Mouse (Mus musculus): ENCODE results near the gene T2. TPM values are rescaled to one million over a fixed set of nuclear protein-coding genes. Genes with fewer than 3 reads are reported as not detected.
A peak's percentile ranks its signal among the peaks of the same experiment; 100 is the strongest.

T2 gene
- polyA plus RNA-seq, 1 experiment from 2014 or later: 0.41 TPM

DNA sequence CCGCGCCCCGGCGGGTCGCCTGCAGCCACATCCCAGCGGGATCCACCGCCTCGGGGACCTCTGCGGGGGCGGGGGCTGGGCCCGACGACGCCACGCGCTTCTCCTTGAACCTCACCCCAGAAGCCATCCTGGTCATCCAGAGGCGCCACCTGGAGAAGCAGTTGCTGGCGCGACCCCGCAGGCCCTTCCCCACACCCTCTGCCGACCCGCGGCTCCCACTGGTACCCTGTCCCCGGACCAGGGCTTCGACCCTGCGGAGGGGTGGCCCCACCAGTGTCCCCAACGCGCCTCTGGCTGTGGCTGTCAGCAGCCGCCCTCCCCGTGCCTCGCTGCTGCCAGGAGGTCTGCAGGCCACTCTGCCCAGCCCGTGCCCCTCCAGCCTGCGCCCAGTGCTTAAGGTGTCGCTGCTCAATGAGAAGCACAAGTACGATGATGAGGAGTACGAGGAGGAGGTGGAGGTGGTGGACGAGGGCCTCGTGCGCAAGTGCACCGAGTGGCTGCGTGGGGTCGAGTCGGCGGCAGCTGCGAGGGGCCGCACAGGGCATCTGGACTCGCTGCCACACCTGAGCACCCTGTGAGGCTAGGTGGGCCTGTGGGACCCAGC is 14.3 kb upstream of the T2 start:
- H3K9ac ChIP-seq: peak overlapping the region; percentile 87
- peaks cover 30% of the 10 kb centered on the region for H3K27me3 ChIP-seq
- H3K4me1 ChIP-seq: peaks cover 34% of the 10 kb centered on the region
- peak overlapping the region; percentile 63 for H3K4me3 ChIP-seq
- peak overlapping the region; percentile 97 for H3K4me2 ChIP-seq
- peak; percentile 34; the same call in 1 of the 2 replicates for ATAC-seq
- WGBS: 9% methylated on average over 45 of the region's 46 CpGs
- no peaks in the 10 kb centered on the region for H3K9me3 ChIP-seq (replicated peaks)
- H3K27ac ChIP-seq: no peak overlapping the region
- H3K36me3 ChIP-seq (ENCODE audit: poor library complexity, severe bottlenecking): no peaks in the 10 kb centered on the region

DNA sequence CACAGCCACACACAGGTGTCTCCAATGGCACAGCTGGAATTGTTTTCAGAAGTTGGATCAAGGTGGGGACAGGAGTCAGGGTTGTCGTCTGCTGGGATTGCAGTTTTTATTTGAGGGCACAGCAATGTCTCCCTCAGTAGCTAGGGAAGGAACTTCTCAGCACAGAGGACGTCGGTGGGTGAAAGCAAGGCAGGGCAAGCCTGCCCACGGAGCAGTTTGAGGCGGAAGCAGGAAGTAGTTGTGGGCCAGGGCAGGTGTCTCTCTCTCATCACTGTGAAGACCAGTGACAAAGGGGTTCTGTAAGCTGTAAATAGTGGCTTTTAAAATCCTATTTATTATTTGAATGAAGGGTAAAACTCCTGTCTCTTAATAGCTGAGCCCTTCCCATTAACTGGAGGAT is 13.1 kb upstream of the T2 start:
- H3K4me2 ChIP-seq: peak overlapping the region; percentile 97
- no peaks in the 10 kb centered on the region for H3K9me3 ChIP-seq (replicated peaks)
- no peak overlapping the region for H3K27ac ChIP-seq
- peaks cover 30% of the 10 kb centered on the region for H3K27me3 ChIP-seq
- no peak overlapping the region for H3K4me3 ChIP-seq
- H3K4me1 ChIP-seq: peaks cover 34% of the 10 kb centered on the region
- ATAC-seq: no peak
- peak overlapping the region; percentile 1; the same call in 1 of the 2 replicates for H3K9ac ChIP-seq
- WGBS: 38% methylated on average over 5 of the region's 5 CpGs
- no peaks in the 10 kb centered on the region for H3K36me3 ChIP-seq (ENCODE audit: poor library complexity, severe bottlenecking)

GRCm38 (mm10) chr17:8343416-8343815 is 12.4 kb upstream of the T2 start:
- Histone ChIP-seq H3K9ac (no peak overlapping the region), H3K9me3 (replicated peaks) (no peaks in the 10 kb centered on the region), H3K36me3 (ENCODE audit: poor library complexity, severe bottlenecking) (no peaks in the 10 kb centered on the region), H3K4me2 (peak overlapping the region; percentile 6; the same call in 1 of the 2 replicates), H3K4me3 (no peak overlapping the region), H3K27me3 (peaks cover 30% of the 10 kb centered on the region), H3K4me1 (peaks cover 34% of the 10 kb centered on the region), H3K27ac (no peak overlapping the region)
- ATAC-seq: no peak
- 82% methylated on average over 6 of the region's 6 CpGs for WGBS

GRCm38 (mm10) chr17:8347765-8348285 is 8.0 kb upstream of the T2 start:
- Histone ChIP-seq H3K27me3 (no peaks in the 10 kb centered on the region), H3K36me3 (ENCODE audit: poor library complexity, severe bottlenecking) (no peaks in the 10 kb centered on the region), H3K9me3 (replicated peaks) (no peaks in the 10 kb centered on the region), H3K4me2 (no peak overlapping the region), H3K4me3 (no peak overlapping the region), H3K27ac (no peak overlapping the region), H3K4me1 (peaks cover 11% of the 10 kb centered on the region; the same call in 1 of the 2 replicates), H3K9ac (no peak overlapping the region)
- no peak for ATAC-seq
- 76% methylated on average over 5 of the region's 5 CpGs for WGBS

DNA sequence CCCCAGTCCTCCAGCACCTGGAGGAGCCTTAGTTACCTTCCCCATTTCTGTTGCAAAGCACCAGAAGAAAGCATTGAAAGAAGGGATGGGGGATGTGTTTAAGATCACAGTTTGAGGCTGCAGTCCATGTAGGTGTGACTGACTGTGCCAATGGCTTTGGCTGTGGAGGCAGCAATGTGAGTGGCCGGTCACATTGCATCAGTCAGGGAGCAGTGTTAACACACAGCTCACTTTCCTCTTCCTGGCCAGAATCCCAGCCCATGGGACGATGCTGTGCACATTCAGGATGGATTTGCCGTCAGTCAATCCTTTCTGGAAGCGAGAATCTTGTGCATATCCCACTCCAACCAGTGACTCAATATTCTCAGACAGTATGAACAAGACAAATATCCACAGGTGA is 6.9 kb upstream of the T2 start:
- H3K36me3 ChIP-seq (ENCODE audit: poor library complexity, severe bottlenecking): no peaks in the 10 kb centered on the region
- H3K4me3 ChIP-seq: no peak overlapping the region
- 96% methylated on average over 4 of the region's 4 CpGs for WGBS
- H3K27ac ChIP-seq: no peak overlapping the region
- no peak overlapping the region for H3K9ac ChIP-seq
- H3K4me2 ChIP-seq: no peak overlapping the region
- H3K4me1 ChIP-seq: peaks cover 6% of the 10 kb centered on the region; the same call in 1 of the 2 replicates
- H3K27me3 ChIP-seq: no peaks in the 10 kb centered on the region
- H3K9me3 ChIP-seq (replicated peaks): no peaks in the 10 kb centered on the region
- ATAC-seq: no peak

DNA sequence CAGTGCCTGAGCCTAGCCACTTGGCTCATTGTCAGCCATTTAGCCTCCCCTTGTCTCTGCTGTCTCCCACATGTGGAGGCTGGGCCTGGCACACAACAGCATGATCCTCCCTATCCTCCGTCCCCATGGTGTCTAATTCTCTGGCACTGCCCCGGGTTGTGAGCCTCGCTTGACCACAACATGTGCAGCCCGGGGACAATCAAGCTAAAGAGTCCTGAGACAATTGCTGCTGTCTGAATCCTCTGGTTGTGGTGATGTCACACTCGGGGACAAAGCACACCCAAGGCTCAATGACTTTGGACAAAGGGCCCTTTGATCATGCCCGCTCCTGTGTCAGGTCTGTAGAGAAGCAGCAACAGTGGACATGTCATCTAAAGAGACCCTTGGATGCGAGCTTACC is 4.7 kb upstream of the T2 start:
- ATAC-seq: no peak
- H3K4me3 ChIP-seq: no peak overlapping the region
- no peak overlapping the region for H3K9ac ChIP-seq
- H3K9me3 ChIP-seq (replicated peaks): no peaks in the 10 kb centered on the region
- 22% methylated on average over 7 of the region's 7 CpGs for WGBS
- H3K4me2 ChIP-seq: no peak overlapping the region
- H3K27me3 ChIP-seq: no peaks in the 10 kb centered on the region
- H3K27ac ChIP-seq: no peak overlapping the region
- no peaks in the 10 kb centered on the region for H3K36me3 ChIP-seq (ENCODE audit: poor library complexity, severe bottlenecking)
- peaks cover 6% of the 10 kb centered on the region; the same call in 1 of the 2 replicates for H3K4me1 ChIP-seq

DNA sequence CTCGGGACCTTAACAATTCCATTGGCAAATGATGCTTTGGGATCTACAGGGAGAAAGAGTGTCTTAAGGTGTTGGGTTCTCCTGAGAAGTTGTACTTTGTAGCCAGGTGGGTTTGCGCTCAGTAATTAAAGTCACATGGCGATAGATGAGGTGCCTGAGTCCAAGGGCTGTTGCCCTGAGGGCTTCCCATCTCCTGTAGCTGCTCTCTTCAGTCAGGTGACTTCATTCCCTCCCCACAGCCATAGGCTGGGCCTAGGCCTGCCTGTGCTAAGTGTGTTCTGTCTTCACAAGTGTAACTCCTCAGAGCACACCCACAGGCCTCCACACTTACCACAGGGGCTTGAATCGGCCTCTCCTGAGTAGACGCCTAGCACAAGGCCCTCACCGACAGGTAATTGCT is 1.7 kb downstream of the T2 start:
- no peaks in the 10 kb centered on the region for H3K9me3 ChIP-seq (replicated peaks)
- H3K4me1 ChIP-seq: peaks cover 8% of the 10 kb centered on the region; the same call in 1 of the 2 replicates
- ATAC-seq: no peak
- no peak overlapping the region for H3K27ac ChIP-seq
- no peak overlapping the region for H3K4me3 ChIP-seq
- no peak overlapping the region for H3K9ac ChIP-seq
- no peak overlapping the region for H3K4me2 ChIP-seq
- no peaks in the 10 kb centered on the region for H3K27me3 ChIP-seq
- WGBS: 86% methylated on average over 6 of the region's 6 CpGs
- no peaks in the 10 kb centered on the region for H3K36me3 ChIP-seq (ENCODE audit: poor library complexity, severe bottlenecking)

DNA sequence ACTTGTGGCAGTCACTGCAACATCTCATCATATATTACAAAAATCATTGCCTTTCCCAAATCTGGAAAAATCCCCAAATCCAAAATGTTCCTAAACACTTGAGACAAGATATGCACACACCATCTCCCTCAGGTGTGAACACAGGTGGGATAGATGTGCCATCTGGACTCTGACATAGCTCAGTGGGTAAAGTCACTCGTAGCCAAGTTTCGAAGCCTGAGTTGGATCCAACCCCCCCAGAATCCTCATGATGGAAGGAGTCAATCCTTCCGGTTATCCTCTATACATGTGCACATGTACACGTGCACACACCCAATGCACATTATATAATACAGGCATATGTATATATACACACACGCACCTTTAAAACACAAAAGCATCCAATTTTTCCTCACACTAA is 5.1 kb downstream of the T2 start:
- H3K27ac ChIP-seq: no peak overlapping the region
- no peaks in the 10 kb centered on the region for H3K9me3 ChIP-seq (replicated peaks)
- peaks cover 8% of the 10 kb centered on the region; the same call in 1 of the 2 replicates for H3K4me1 ChIP-seq
- H3K4me3 ChIP-seq: no peak overlapping the region
- 86% methylated on average over 5 of the region's 5 CpGs for WGBS
- ATAC-seq: 0 out of 2 replicates have a peak, but pooled peaks have one; percentile 6
- no peak overlapping the region for H3K9ac ChIP-seq
- H3K27me3 ChIP-seq: no peaks in the 10 kb centered on the region
- H3K36me3 ChIP-seq (ENCODE audit: poor library complexity, severe bottlenecking): no peaks in the 10 kb centered on the region
- H3K4me2 ChIP-seq: no peak overlapping the region

GRCm38 (mm10) chr17:8361281-8362103 is 5.7 kb downstream of the T2 start:
- Histone ChIP-seq H3K4me2 (no peak overlapping the region), H3K4me3 (no peak overlapping the region), H3K27ac (no peak overlapping the region), H3K27me3 (no peaks in the 10 kb centered on the region), H3K9ac (no peak overlapping the region), H3K9me3 (replicated peaks) (no peaks in the 10 kb centered on the region), H3K36me3 (ENCODE audit: poor library complexity, severe bottlenecking) (no peaks in the 10 kb centered on the region), H3K4me1 (peaks cover 14% of the 10 kb centered on the region)
- peak; percentile 51 for ATAC-seq
- WGBS: 64% methylated on average over 10 of the region's 10 CpGs

GRCm38 (mm10) chr17:8367514-8368480 is 12.0 kb downstream of the T2 start:
- H3K36me3 ChIP-seq (ENCODE audit: poor library complexity, severe bottlenecking): no peaks in the 10 kb centered on the region
- peak overlapping the region; percentile 61 for H3K9ac ChIP-seq
- ATAC-seq: peak; percentile 61
- H3K4me1 ChIP-seq: peaks cover 65% of the 10 kb centered on the region
- H3K4me2 ChIP-seq: peak overlapping the region; percentile 54
- peak overlapping the region; percentile 19; the same call in 1 of the 2 replicates for H3K4me3 ChIP-seq
- no peaks in the 10 kb centered on the region for H3K27me3 ChIP-seq
- no peaks in the 10 kb centered on the region for H3K9me3 ChIP-seq (replicated peaks)
- 5% methylated on average over 20 of the region's 20 CpGs for WGBS
- H3K27ac ChIP-seq: peak overlapping the region; percentile 99

- 5% methylated on average over 7 of the region's 8 CpGs for WGBS
- H3K9me3 ChIP-seq (replicated peaks): no peaks in the 10 kb centered on the region
- H3K36me3 ChIP-seq (ENCODE audit: poor library complexity, severe bottlenecking): no peaks in the 10 kb centered on the region
- H3K9ac ChIP-seq: peak overlapping the region; percentile 34
- ATAC-seq: peak; percentile 75
- 0 out of 2 replicates have a peak overlapping the region, but pooled peaks have one; percentile 10 for H3K4me3 ChIP-seq
- H3K4me2 ChIP-seq: peak overlapping the region; percentile 54
- H3K4me1 ChIP-seq: peaks cover 70% of the 10 kb centered on the region
- no peaks in the 10 kb centered on the region for H3K27me3 ChIP-seq
- peak overlapping the region; percentile 99 for H3K27ac ChIP-seq
These were observed 12.8 kb downstream of the T2 start for GRCm38 (mm10) chr17:8368570-8368969.

Data from forebrain, embryonic 13.5 days (tissue).